In genomic region chr17:35897644-35898573, GRCm38 (mm10) we compare ENCODE assay signal across 8 mouse cellular contexts. TPM values are rescaled to one million over a fixed set of nuclear protein-coding genes. Genes with fewer than 3 reads are reported as not detected.
DNase-seq lines count a peak whose midpoint lies in the region; ATAC-seq and TF ChIP-seq lines count a peak whose summit lies in the region.

No protein-coding gene starts in this region.

- no peaks in the 10 kb centered on the region for H3K9me3 ChIP-seq in hindbrain, embryonic 16.5 days (ENCODE audit: control insufficient read depth, low read length)

- TF ChIP-seq POLR2A in testis, adult 2 months (IDR thresholded peaks at IDR 0.05; ENCODE audit: control insufficient read depth, low read depth, low read length): no peak

- H3K79me2 ChIP-seq in macrophage (ENCODE audit: inconsistent target): no peaks in the 10 kb centered on the region

- no peaks in the 10 kb centered on the region for H3K36me3 ChIP-seq in testis, adult 2 months (ENCODE audit: control insufficient read depth, insufficient read depth, low read length)
- H3K36me3 ChIP-seq in hindbrain, embryonic 16.5 days (ENCODE audit: control insufficient read depth, insufficient read depth, low read length): peaks cover 32% of the 10 kb centered on the region
- H3K36me3 ChIP-seq in macrophage (ENCODE audit: inconsistent target): peaks cover 7% of the 10 kb centered on the region

- peak overlapping the region; percentile 76 for H3K27ac ChIP-seq in testis, adult 2 months (ENCODE audit: control insufficient read depth, insufficient read depth, low read depth, low read length)
- H3K27ac ChIP-seq in hindbrain, embryonic 16.5 days (ENCODE audit: low read depth, low read length): peak overlapping the region; percentile 98
- H3K27ac ChIP-seq in macrophage: 0 out of 2 replicates have a peak overlapping the region, but pooled peaks have one; percentile 17

- WGBS in hindbrain, embryonic 16.5 days: 40% methylated on average over 23 of the region's 23 CpGs
- 39% methylated on average over 23 of the region's 23 CpGs for WGBS in macrophage (ENCODE audit: missing documents)

- peak overlapping the region; percentile 99 for H3K4me2 ChIP-seq in hindbrain, embryonic 16.5 days (ENCODE audit: low read length)

- TF ChIP-seq CTCF in testis, adult 2 months (IDR thresholded peaks at IDR 0.05; ENCODE audit: control insufficient read depth, insufficient read depth, insufficient replicate concordance, low read depth, low read length): no peak

- no peak for DNase-seq in testis, postnatal 10 days (ENCODE audit: low spot score)
- no peak for DNase-seq in right cerebral cortex, postnatal 25 days
- no peak for DNase-seq in left cerebral cortex, adult 11 months (ENCODE audit: low spot score)

- peaks cover 13% of the 10 kb centered on the region for H3K4me1 ChIP-seq in testis, adult 2 months (ENCODE audit: control insufficient read depth, insufficient read depth, low read length)
- H3K4me1 ChIP-seq in hindbrain, embryonic 16.5 days (ENCODE audit: control insufficient read depth, insufficient read depth, low read depth, low read length): peaks cover 13% of the 10 kb centered on the region

- H3K27me3 ChIP-seq in testis, adult 2 months (ENCODE audit: control insufficient read depth, insufficient read depth, low read length): no peaks in the 10 kb centered on the region
- no peaks in the 10 kb centered on the region for H3K27me3 ChIP-seq in hindbrain, embryonic 16.5 days (replicated peaks; ENCODE audit: control insufficient read depth, insufficient read depth, low read length)

- H3K4me3 ChIP-seq in testis, adult 2 months (ENCODE audit: control insufficient read depth, low read depth, low read length): peak overlapping the region; percentile 64
- H3K4me3 ChIP-seq in hindbrain, embryonic 16.5 days (ENCODE audit: low read length): peak overlapping the region; percentile 80
- peak overlapping the region; percentile 20 for H3K4me3 ChIP-seq in macrophage (ENCODE audit: inconsistent target)

- 0 out of 2 replicates have a peak, but pooled peaks have one; percentile 1 for ATAC-seq in common myeloid progenitor, adult 5-6 weeks (replicated peaks; ENCODE audit: low read depth, poor library complexity, severe bottlenecking)
- peak; percentile 43 for ATAC-seq in hindbrain, embryonic 16.5 days
- ATAC-seq in activated CD4-positive, CD25-positive, alpha-beta regulatory T cell, adult 4 months: no peak

- peak overlapping the region; percentile 93 for H3K9ac ChIP-seq in hindbrain, embryonic 16.5 days (ENCODE audit: low read depth, low read length)

RNA-seq across cellular contexts. Expression of gene 2310061I04Rik, which starts 0.7 kb away (rescaled TPM):
- polyA plus RNA-seq in testis, adult 2 months (2012; rRNA removed): 144 and 172 TPM in 2 replicates
- total RNA-seq in common myeloid progenitor, adult 5-6 weeks (2017): 6.3 and 10.9 TPM in 2 replicates
- 67.4 and 77.4 TPM in 2 replicates for polyA plus RNA-seq in hindbrain, embryonic 16.5 days (2015; fragmentation: Nextera tagmentation; extraction: Ambion mirVana)
- 10 to 100 TPM in 22 of 26 experiments, 1 to 10 TPM in 4; 6.9 to 48.6 (median 29.3) TPM for total RNA-seq in macrophage (2018; cell fraction: chromatin; rRNA removed)
- total RNA-seq in macrophage (2018; cell fraction: cytosol; rRNA removed): 10 to 100 TPM; 14.6 to 34.3 (median 27.0) TPM
- 10 to 100 TPM; 11.5 to 67.3 (median 26.9) TPM for total RNA-seq in macrophage (2018; cell fraction: nucleus; rRNA removed)
- polyA plus RNA-seq in macrophage (2018): 26.7 to 32.7 TPM (median 27.9 TPM) in 3 replicates
- 10 to 100 TPM; 12.4 to 17.5 TPM for polyA plus RNA-seq in activated CD4-positive, CD25-positive, alpha-beta regulatory T cell, adult 4 months (2017; shearing (Covaris generic))

RNA-seq across cellular contexts. Expression of gene Atat1, which starts 12.0 kb away (rescaled TPM):
- 158 and 171 TPM in 2 replicates for polyA plus RNA-seq in testis, adult 2 months (2012; rRNA removed)
- 10.8 and 13.6 TPM in 2 replicates for total RNA-seq in common myeloid progenitor, adult 5-6 weeks (2017)
- polyA plus RNA-seq in hindbrain, embryonic 16.5 days (2015; fragmentation: Nextera tagmentation; extraction: Ambion mirVana): 287 and 393 TPM in 2 replicates
- 100 to 1,000 TPM in 1 of 26 experiments, 10 to 100 TPM in 25; 45.7 to 106 (median 64.5) TPM for total RNA-seq in macrophage (2018; cell fraction: chromatin; rRNA removed)
- total RNA-seq in macrophage (2018; cell fraction: cytosol; rRNA removed): 10 to 100 TPM in 1 of 26 experiments, 1 to 10 TPM in 25; 3.7 to 10.7 (median 5.3) TPM
- total RNA-seq in macrophage (2018; cell fraction: nucleus; rRNA removed): 10 to 100 TPM; 13.1 to 86.8 (median 33.4) TPM
- 3.8 to 11.5 TPM (median 6.7 TPM) in 3 replicates for polyA plus RNA-seq in macrophage (2018)
- polyA plus RNA-seq in activated CD4-positive, CD25-positive, alpha-beta regulatory T cell, adult 4 months (2017; shearing (Covaris generic)): 10 to 100 TPM; 11.7 to 14.3 TPM

RNA-seq across cellular contexts. Expression of gene Mrps18b, which starts 18.3 kb away (rescaled TPM):
- 81.8 and 83.3 TPM in 2 replicates for polyA plus RNA-seq in testis, adult 2 months (2012; rRNA removed)
- total RNA-seq in common myeloid progenitor, adult 5-6 weeks (2017): 52.4 and 66.3 TPM in 2 replicates
- polyA plus RNA-seq in hindbrain, embryonic 16.5 days (2015; fragmentation: Nextera tagmentation; extraction: Ambion mirVana): 59.6 and 67.4 TPM in 2 replicates
- 10 to 100 TPM; 15.4 to 68.1 (median 46.5) TPM for total RNA-seq in macrophage (2018; cell fraction: chromatin; rRNA removed)
- total RNA-seq in macrophage (2018; cell fraction: cytosol; rRNA removed): 10 to 100 TPM; 27.3 to 60.5 (median 42.1) TPM
- 10 to 100 TPM; 20.7 to 84.5 (median 36.9) TPM for total RNA-seq in macrophage (2018; cell fraction: nucleus; rRNA removed)
- 31.2 to 75.1 TPM (median 49.9 TPM) in 3 replicates for polyA plus RNA-seq in macrophage (2018)
- 10 to 100 TPM; 42.2 to 50.9 TPM for polyA plus RNA-seq in activated CD4-positive, CD25-positive, alpha-beta regulatory T cell, adult 4 months (2017; shearing (Covaris generic))

RNA-seq across cellular contexts. Expression of gene Dhx16, which starts 18.3 kb away (rescaled TPM):
- 81.3 and 89.0 TPM in 2 replicates for polyA plus RNA-seq in testis, adult 2 months (2012; rRNA removed)
- total RNA-seq in common myeloid progenitor, adult 5-6 weeks (2017): 42.3 and 52.4 TPM in 2 replicates
- 25.0 and 33.3 TPM in 2 replicates for polyA plus RNA-seq in hindbrain, embryonic 16.5 days (2015; fragmentation: Nextera tagmentation; extraction: Ambion mirVana)
- 100 to 1,000 TPM in 2 of 26 experiments, 10 to 100 TPM in 24; 31.7 to 110 (median 62.7) TPM for total RNA-seq in macrophage (2018; cell fraction: chromatin; rRNA removed)
- total RNA-seq in macrophage (2018; cell fraction: cytosol; rRNA removed): 10 to 100 TPM; 17.1 to 28.5 (median 23.8) TPM
- 10 to 100 TPM; 29.0 to 70.8 (median 43.2) TPM for total RNA-seq in macrophage (2018; cell fraction: nucleus; rRNA removed)
- 19.3 to 24.2 TPM (median 19.8 TPM) in 3 replicates for polyA plus RNA-seq in macrophage (2018)
- polyA plus RNA-seq in activated CD4-positive, CD25-positive, alpha-beta regulatory T cell, adult 4 months (2017; shearing (Covaris generic)): 10 to 100 TPM; 19.6 to 26.9 TPM

RNA-seq across cellular contexts. Expression of gene Ppp1r10, which starts 18.3 kb away (rescaled TPM):
- 100 and 104 TPM in 2 replicates for polyA plus RNA-seq in testis, adult 2 months (2012; rRNA removed)
- total RNA-seq in common myeloid progenitor, adult 5-6 weeks (2017): 101 and 107 TPM in 2 replicates
- polyA plus RNA-seq in hindbrain, embryonic 16.5 days (2015; fragmentation: Nextera tagmentation; extraction: Ambion mirVana): 32.7 and 40.2 TPM in 2 replicates
- 100 to 1,000 TPM; 104 to 573 (median 202) TPM for total RNA-seq in macrophage (2018; cell fraction: chromatin; rRNA removed)
- 100 to 1,000 TPM in 5 of 26 experiments, 10 to 100 TPM in 21; 27.9 to 140 (median 53.2) TPM for total RNA-seq in macrophage (2018; cell fraction: cytosol; rRNA removed)
- total RNA-seq in macrophage (2018; cell fraction: nucleus; rRNA removed): 100 to 1,000 TPM; 136 to 628 (median 278) TPM
- polyA plus RNA-seq in macrophage (2018): 27.4 to 97.8 TPM (median 35.0 TPM) in 3 replicates
- 10 to 100 TPM; 42.0 to 57.4 TPM for polyA plus RNA-seq in activated CD4-positive, CD25-positive, alpha-beta regulatory T cell, adult 4 months (2017; shearing (Covaris generic))

Comparison
In these comparisons a context has a peak if more than half of its experiments do, and no peak if none do; other contexts are left out.
1. H3K27ac ChIP-seq: peak in every context shown above with its lines; median percentile 98 in hindbrain, embryonic 16.5 days; 76 in testis, adult 2 months; 17 in macrophage.
2. H3K4me3 ChIP-seq: peak in every context shown above with its lines; median percentile 80 in hindbrain, embryonic 16.5 days; 64 in testis, adult 2 months; 20 in macrophage.
3. RNA of gene Atat1, which starts 12.0 kb away (polyA plus RNA-seq): 287 to 393 TPM in hindbrain, embryonic 16.5 days and 158 to 171 TPM in testis, adult 2 months; 11.7 to 14.3 TPM in activated CD4-positive, CD25-positive, alpha-beta regulatory T cell, adult 4 months and 3.8 to 11.5 TPM in macrophage; every median in the first group is over 10 times any median in the second.